Mouse (Mus musculus) small intestine, adult 2 months (tissue): Measurements from ENCODE around the gene Gm8677.
"Not testable (repeated sequence)": the region's sequence is repeated elsewhere in the genome, so short reads cannot be mapped to it uniquely, and the experiment has no call there.

Source experiments
- CTCF ChIP-seq: fragments of 200-500 bp; IDR thresholded peaks from 2 replicates; pipeline ENCODE4 v1.5.1; 2012; ENCODE audit warnings: low read depth, mild to moderate bottlenecking, control low read depth, inconsistent platforms, low read length, moderate library complexity, mixed read lengths; ENCODE audit not compliant: insufficient replicate concordance, insufficient read length; ENCODE audit errors: extremely low read depth
- POLR2A ChIP-seq: fragments of 200-500 bp; IDR thresholded peaks from 2 replicates; pipeline ENCODE4 v1.6.1; 2012; ENCODE audit warnings: low read depth, mild to moderate bottlenecking, control low read depth, inconsistent platforms, low read length, moderate library complexity

DNA sequence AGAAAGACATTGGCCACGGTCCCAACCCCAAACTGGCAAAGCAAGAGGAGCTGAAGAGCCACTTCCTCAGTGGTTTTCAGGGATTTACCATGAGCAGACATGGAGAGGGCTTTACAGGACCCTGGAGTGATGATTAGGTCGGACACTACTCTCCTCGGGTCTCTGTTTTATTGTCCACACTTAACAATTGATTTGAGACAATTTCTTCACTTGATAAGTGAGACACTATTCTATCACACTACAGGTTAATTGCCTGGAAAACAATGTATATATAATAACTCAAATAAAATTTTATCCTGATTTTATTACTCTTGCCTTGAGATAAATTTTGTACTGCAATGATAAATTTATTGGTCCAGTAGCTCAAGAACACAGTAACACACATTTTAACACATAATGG lies 30.6 kb upstream of the Gm8677 start, which contains the start of gene Gm4201:
- TF ChIP-seq CTCF, POLR2A: not testable (repeated sequence)
